9 mouse cellular contexts compared by ENCODE assay signal in the genomic region with DNA sequence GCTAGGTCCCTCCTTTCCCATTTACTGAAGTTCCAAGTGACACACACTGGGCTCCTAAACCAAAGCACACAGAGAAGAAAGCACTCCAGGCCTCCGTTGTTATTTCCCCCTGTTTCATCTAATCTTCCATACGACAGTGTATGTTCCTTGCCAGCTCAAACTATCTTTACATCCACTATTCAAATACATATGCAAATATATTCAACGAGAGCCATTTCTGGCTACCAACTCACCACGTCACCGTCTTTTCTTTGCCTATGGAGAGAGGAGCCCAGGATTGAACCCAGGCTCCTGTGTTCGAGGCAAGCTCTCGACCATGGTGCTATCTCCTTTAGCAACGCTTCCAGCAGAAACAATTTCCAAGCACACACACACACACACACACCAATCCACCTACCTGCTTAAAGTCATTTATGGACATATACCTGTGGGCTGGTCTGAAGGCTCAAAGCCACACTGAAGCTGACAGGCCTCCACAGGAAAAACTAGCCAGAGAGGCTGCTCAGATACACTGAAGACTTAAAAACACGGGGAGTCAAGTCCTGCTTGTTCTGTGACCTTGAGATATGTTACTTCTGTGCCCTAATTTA. TPM values are rescaled to one million over a fixed set of nuclear protein-coding genes. Genes with fewer than 3 reads are reported as not detected.
DNase-seq lines count a peak whose midpoint lies in the region; ATAC-seq and TF ChIP-seq lines count a peak whose summit lies in the region.
"Had no signal": no experiment of that assay in that cellular context is flagged by ENCODE, and none has a peak within 500 bp of the region (broad histone marks: within the 10 kb centered on the region; RNA-seq: fewer than 3 reads in every experiment).

No protein-coding gene starts in this region.

- H3K36me3 ChIP-seq in heart, adult 2 months (ENCODE audit: control insufficient read depth, insufficient read depth, low read length), result peaks cover 7% of the 10 kb centered on the region
- peaks cover 42% of the 10 kb centered on the region for H3K36me3 ChIP-seq in midbrain, embryonic 10.5 days
- no peaks in the 10 kb centered on the region for H3K36me3 ChIP-seq in midbrain, embryonic 16.5 days (ENCODE audit: control insufficient read depth, insufficient read depth, low read length)
- H3K36me3 ChIP-seq in hindbrain, embryonic 14.5 days (replicated peaks; ENCODE audit: control insufficient read depth, insufficient read depth), result no peaks in the 10 kb centered on the region
- H3K36me3 ChIP-seq in neural tube, embryonic 14.5 days (ENCODE audit: control insufficient read depth, insufficient read depth, low read length), result no peaks in the 10 kb centered on the region

- 40% methylated on average over 9 of the region's 9 CpGs for WGBS in heart, adult 2 months
- 93% methylated on average over 9 of the region's 9 CpGs for WGBS in midbrain, embryonic 10.5 days
- WGBS in midbrain, embryonic 16.5 days, result 76% methylated on average over 9 of the region's 9 CpGs
- 82% methylated on average over 9 of the region's 9 CpGs for WGBS in hindbrain, embryonic 14.5 days
- 85% methylated on average over 9 of the region's 9 CpGs for WGBS in neural tube, embryonic 14.5 days

- H3K27ac ChIP-seq in heart, adult 2 months, result peak overlapping the region; percentile 26
- H3K27ac ChIP-seq in midbrain, embryonic 10.5 days (replicated peaks), result no peak overlapping the region
- no peak overlapping the region for H3K27ac ChIP-seq in midbrain, embryonic 16.5 days (ENCODE audit: low read length)
- H3K27ac ChIP-seq in hindbrain, embryonic 14.5 days, result no peak overlapping the region
- H3K27ac ChIP-seq in neural tube, embryonic 14.5 days (ENCODE audit: low read depth, low read length), result no peak overlapping the region

- no peak for DNase-seq in heart, adult 2 months
- no peak for DNase-seq in heart, postnatal 36 days
- no peak for DNase-seq in midbrain, embryonic 10.5 days (ENCODE audit: low spot score)
- no peak for DNase-seq in hindbrain, embryonic 14.5 days (ENCODE audit: low spot score)
- DNase-seq in adrenal gland, adult 2 months, result no peak
- DNase-seq: B cell, adult 2 months had no signal

- TF ChIP-seq CTCF in heart, adult 2 months (IDR thresholded peaks at IDR 0.05), result no peak

- peak overlapping the region; percentile 22; the same call in 1 of the 2 replicates for H3K4me3 ChIP-seq in heart, adult 2 months
- peak overlapping the region; percentile 27; the same call in 1 of the 2 replicates for H3K4me3 ChIP-seq in midbrain, embryonic 10.5 days
- no peak overlapping the region for H3K4me3 ChIP-seq in midbrain, embryonic 16.5 days (ENCODE audit: low read depth, low read length)
- no peak overlapping the region for H3K4me3 ChIP-seq in hindbrain, embryonic 14.5 days (replicated peaks; ENCODE audit: low read length)
- no peak overlapping the region for H3K4me3 ChIP-seq in neural tube, embryonic 14.5 days (ENCODE audit: low read depth, low read length)

- no peaks in the 10 kb centered on the region for H3K27me3 ChIP-seq in heart, adult 2 months (ENCODE audit: control insufficient read depth, insufficient read depth, low read length)
- H3K27me3 ChIP-seq in midbrain, embryonic 10.5 days (ENCODE audit: low read depth, poor library complexity, severe bottlenecking), result no peaks in the 10 kb centered on the region
- no peaks in the 10 kb centered on the region for H3K27me3 ChIP-seq in midbrain, embryonic 16.5 days (ENCODE audit: control insufficient read depth, insufficient read depth, low read depth, low read length)
- H3K27me3 ChIP-seq in hindbrain, embryonic 14.5 days (ENCODE audit: control insufficient read depth, insufficient read depth, low read length), result no peaks in the 10 kb centered on the region
- H3K27me3 ChIP-seq in neural tube, embryonic 14.5 days (ENCODE audit: control insufficient read depth, insufficient read depth, low read length), result no peaks in the 10 kb centered on the region

- ATAC-seq in midbrain, embryonic 16.5 days, result no peak
- ATAC-seq in hindbrain, embryonic 14.5 days (ENCODE audit: low FRiP score), result no peak
- ATAC-seq in neural tube, embryonic 14.5 days (ENCODE audit: low read depth), result no peak
- ATAC-seq in megakaryocyte-erythroid progenitor cell, adult 5-6 weeks (replicated peaks; ENCODE audit: low FRiP score, low TSS enrichment, poor library complexity, severe bottlenecking), result no peak

- no peak for TF ChIP-seq POLR2A in heart, adult 2 months (IDR thresholded peaks at IDR 0.05; ENCODE audit: insufficient read depth, low read depth, low read length)

- intact Hi-C loops in heart, adult 2 months (cut with DNase I), result loop anchor here (5.0 kb wide), 2 partner anchors 97 to 167 kb away; no protein-coding TSS in a partner anchor
- intact Hi-C loops in heart, postnatal 36 days (cut with DNase I), result loop anchor here (2.0 to 5.0 kb wide), 2 partner anchors 118 to 1057 kb away; a partner anchor contains a TSS

- H3K4me1 ChIP-seq in heart, adult 2 months (ENCODE audit: control insufficient read depth, insufficient read depth, low read length), result peaks cover 16% of the 10 kb centered on the region
- peaks cover 54% of the 10 kb centered on the region for H3K4me1 ChIP-seq in midbrain, embryonic 10.5 days
- peaks cover 19% of the 10 kb centered on the region for H3K4me1 ChIP-seq in midbrain, embryonic 16.5 days (ENCODE audit: control insufficient read depth, insufficient read depth, low read length)
- peaks cover 20% of the 10 kb centered on the region for H3K4me1 ChIP-seq in hindbrain, embryonic 14.5 days (replicated peaks; ENCODE audit: control insufficient read depth, insufficient read depth, low read length)
- peaks cover 16% of the 10 kb centered on the region; the same call in 1 of the 2 replicates for H3K4me1 ChIP-seq in neural tube, embryonic 14.5 days (ENCODE audit: control insufficient read depth, insufficient read depth, low read length)

- TF ChIP-seq EP300 in heart, adult 2 months (IDR thresholded peaks at IDR 0.05; ENCODE audit: insufficient read depth, low read depth, low read length), result no peak

- H3K9ac ChIP-seq in heart, adult 2 months (ENCODE audit: low read depth, low read length), result peak overlapping the region; percentile 46; the same call in 1 of the 2 replicates
- no peak overlapping the region for H3K9ac ChIP-seq in midbrain, embryonic 16.5 days (ENCODE audit: low read depth, low read length)
- H3K9ac ChIP-seq in hindbrain, embryonic 14.5 days, result no peak overlapping the region
- no peak overlapping the region for H3K9ac ChIP-seq in neural tube, embryonic 14.5 days (replicated peaks; ENCODE audit: low read depth, low read length)

- no peak overlapping the region; the same call in 1 of the 2 replicates for H3K4me2 ChIP-seq in midbrain, embryonic 16.5 days (ENCODE audit: low read length)
- peak overlapping the region; percentile 27 for H3K4me2 ChIP-seq in hindbrain, embryonic 14.5 days (replicated peaks)
- H3K4me2 ChIP-seq in neural tube, embryonic 14.5 days (ENCODE audit: low read depth, low read length), result 0 out of 2 replicates have a peak overlapping the region, but pooled peaks have one; percentile 1

- H3K79me2 ChIP-seq in heart, adult 2 months (replicated peaks; ENCODE audit: control insufficient read depth, insufficient read depth, low read length), result peaks cover 9% of the 10 kb centered on the region

- no peaks in the 10 kb centered on the region for H3K9me3 ChIP-seq in midbrain, embryonic 10.5 days (replicated peaks)
- H3K9me3 ChIP-seq in midbrain, embryonic 16.5 days (replicated peaks; ENCODE audit: control insufficient read depth, low read length, poor library complexity, severe bottlenecking), result no peaks in the 10 kb centered on the region
- H3K9me3 ChIP-seq in hindbrain, embryonic 14.5 days (ENCODE audit: control insufficient read depth, low read length), result no peaks in the 10 kb centered on the region
- no peaks in the 10 kb centered on the region for H3K9me3 ChIP-seq in neural tube, embryonic 14.5 days (ENCODE audit: control insufficient read depth, low read length)

RNA-seq across cellular contexts. Expression of a gene that starts 3.5 kb away (rescaled TPM):
- total RNA-seq in heart, adult 2 months (2021), result 100 to 1,000 TPM; 328 to 349 TPM
- 48.8 and 109 TPM in 2 replicates for polyA plus RNA-seq in heart, adult 2 months (2012; rRNA removed)
- 100 to 1,000 TPM; 245 to 277 TPM for total RNA-seq in heart, postnatal 36 days (2021)
- 90.8 and 91.5 TPM in 2 replicates for polyA plus RNA-seq in midbrain, embryonic 10.5 days (2016; fragmentation: Nextera tagmentation; extraction: Ambion mirVana)
- polyA plus RNA-seq in midbrain, embryonic 16.5 days (2015; fragmentation: Nextera tagmentation; extraction: Ambion mirVana), result 59.9 and 61.0 TPM in 2 replicates
- 98.9 and 102 TPM in 2 replicates for polyA plus RNA-seq in hindbrain, embryonic 14.5 days (2014; fragmentation: Nextera tagmentation; extraction: Ambion mirVana)
- 91.5 and 116 TPM in 2 replicates for polyA plus RNA-seq in neural tube, embryonic 14.5 days (2014; fragmentation: Nextera tagmentation; extraction: Ambion mirVana)
- total RNA-seq in adrenal gland, adult 2 months (2021), result 100 to 1,000 TPM; 136 to 159 TPM
- 67.5 and 106 TPM in 2 replicates for polyA plus RNA-seq in adrenal gland, adult 2 months (2012; rRNA removed)
- total RNA-seq in megakaryocyte-erythroid progenitor cell, adult 5-6 weeks (2014; fragmentation: Nextera tagmentation), result 39.8 and 49.8 TPM in 2 replicates
- 49.0 and 77.4 TPM in 2 replicates for total RNA-seq in megakaryocyte-erythroid progenitor cell, adult 5-6 weeks (2017)

RNA-seq across cellular contexts. Expression of a gene that starts 45.5 kb away (rescaled TPM):
- 10 to 100 TPM; 89.5 to 89.7 TPM for total RNA-seq in heart, adult 2 months (2021)
- polyA plus RNA-seq in heart, adult 2 months (2012; rRNA removed), result 48.8 and 98.2 TPM in 2 replicates
- total RNA-seq in heart, postnatal 36 days (2021), result 10 to 100 TPM; 88.0 to 92.7 TPM
- polyA plus RNA-seq in midbrain, embryonic 10.5 days (2016; fragmentation: Nextera tagmentation; extraction: Ambion mirVana), result 478 and 483 TPM in 2 replicates
- 372 and 373 TPM in 2 replicates for polyA plus RNA-seq in midbrain, embryonic 16.5 days (2015; fragmentation: Nextera tagmentation; extraction: Ambion mirVana)
- 371 and 400 TPM in 2 replicates for polyA plus RNA-seq in hindbrain, embryonic 14.5 days (2014; fragmentation: Nextera tagmentation; extraction: Ambion mirVana)
- polyA plus RNA-seq in neural tube, embryonic 14.5 days (2014; fragmentation: Nextera tagmentation; extraction: Ambion mirVana), result 369 and 376 TPM in 2 replicates
- total RNA-seq in adrenal gland, adult 2 months (2021), result 100 to 1,000 TPM; 140 to 156 TPM
- polyA plus RNA-seq in adrenal gland, adult 2 months (2012; rRNA removed), result 8.6 and 10.2 TPM in 2 replicates
- total RNA-seq in megakaryocyte-erythroid progenitor cell, adult 5-6 weeks (2014; fragmentation: Nextera tagmentation), result 238 and 277 TPM in 2 replicates
- total RNA-seq in megakaryocyte-erythroid progenitor cell, adult 5-6 weeks (2017), result 172 and 198 TPM in 2 replicates

RNA-seq across cellular contexts. Expression of a gene that starts 58.7 kb away (rescaled TPM):
- total RNA-seq in heart, adult 2 months (2021), result 100 to 1,000 TPM; 426 to 448 TPM
- polyA plus RNA-seq in heart, adult 2 months (2012; rRNA removed), result 684 and 1,165 TPM in 2 replicates
- total RNA-seq in heart, postnatal 36 days (2021), result 100 to 1,000 TPM; 436 to 467 TPM
- polyA plus RNA-seq in midbrain, embryonic 10.5 days (2016; fragmentation: Nextera tagmentation; extraction: Ambion mirVana), result 380 and 398 TPM in 2 replicates
- 237 and 240 TPM in 2 replicates for polyA plus RNA-seq in midbrain, embryonic 16.5 days (2015; fragmentation: Nextera tagmentation; extraction: Ambion mirVana)
- 261 and 297 TPM in 2 replicates for polyA plus RNA-seq in hindbrain, embryonic 14.5 days (2014; fragmentation: Nextera tagmentation; extraction: Ambion mirVana)
- polyA plus RNA-seq in neural tube, embryonic 14.5 days (2014; fragmentation: Nextera tagmentation; extraction: Ambion mirVana), result 252 and 276 TPM in 2 replicates
- total RNA-seq in adrenal gland, adult 2 months (2021), result 100 to 1,000 TPM; 127 to 143 TPM
- polyA plus RNA-seq in adrenal gland, adult 2 months (2012; rRNA removed), result 21.1 and 27.6 TPM in 2 replicates
- 244 and 249 TPM in 2 replicates for total RNA-seq in megakaryocyte-erythroid progenitor cell, adult 5-6 weeks (2014; fragmentation: Nextera tagmentation)
- total RNA-seq in megakaryocyte-erythroid progenitor cell, adult 5-6 weeks (2017), result 235 and 255 TPM in 2 replicates

Comparison
In these comparisons a context has a peak if more than half of its experiments do, and no peak if none do; other contexts are left out.
1. H3K4me3 ChIP-seq: peak in heart, adult 2 months (single experiment) and midbrain, embryonic 10.5 days (single experiment); none in midbrain, embryonic 16.5 days (single experiment), hindbrain, embryonic 14.5 days (single experiment) and neural tube, embryonic 14.5 days (single experiment).